Mouse (Mus musculus): ENCODE results near the gene Atp6v0e.

Gene Atp6v0e

GRCm38 (mm10) chr17:26635951-26636350 lies 27.1 kb upstream of the Atp6v0e start:
- in situ Hi-C loops (cut with MboI; ENCODE audit: low pct_unique_long_range_greater_than_20kb in 1 of 2, low sequenced_read_pairs in 2 of 2, unreplicated experiment in 1 of 2) = loop anchor here in 1 of 2 experiments (5.0 kb wide), 1 partner anchor 159 kb away; no protein-coding TSS in a partner anchor

- in situ Hi-C loops (cut with MboI; ENCODE audit: low pct_unique_long_range_greater_than_20kb in 1 of 2, low sequenced_read_pairs in 2 of 2, unreplicated experiment in 1 of 2) = loop anchor here in 1 of 2 experiments (5.0 kb wide), 1 partner anchor 161 kb away; no protein-coding TSS in a partner anchor
Measured at GRCm38 (mm10) chr17:26637851-26638250, 25.2 kb upstream of the Atp6v0e start.

GRCm38 (mm10) chr17:26638655-26639054 lies 24.4 kb upstream of the Atp6v0e start:
- in situ Hi-C loops (cut with MboI; ENCODE audit: low pct_unique_long_range_greater_than_20kb in 1 of 2, low sequenced_read_pairs in 2 of 2, unreplicated experiment in 1 of 2) = loop anchor here in 1 of 2 experiments (5.0 kb wide), 1 partner anchor 161 kb away; no protein-coding TSS in a partner anchor

GRCm38 (mm10) chr17:26639791-26640190 lies 23.2 kb upstream of the Atp6v0e start:
- in situ Hi-C loops (cut with MboI; ENCODE audit: low pct_unique_long_range_greater_than_20kb in 1 of 2, low sequenced_read_pairs in 2 of 2, unreplicated experiment in 1 of 2) = loop anchor here (5.0 kb wide), 2 partner anchors 162 to 182 kb away; no protein-coding TSS in a partner anchor

GRCm38 (mm10) chr17:26640286-26640740 lies 22.7 kb upstream of the Atp6v0e start:
- in situ Hi-C loops (cut with MboI; ENCODE audit: low pct_unique_long_range_greater_than_20kb in 1 of 2, low sequenced_read_pairs in 2 of 2, unreplicated experiment in 1 of 2) = loop anchor here in 1 of 2 experiments (5.0 kb wide), 1 partner anchor 183 kb away; no protein-coding TSS in a partner anchor

GRCm38 (mm10) chr17:26643456-26643855 lies 19.6 kb upstream of the Atp6v0e start:
- in situ Hi-C loops (cut with MboI; ENCODE audit: low pct_unique_long_range_greater_than_20kb in 1 of 2, low sequenced_read_pairs in 2 of 2, unreplicated experiment in 1 of 2) = loop anchor here in 1 of 2 experiments (5.0 kb wide), 1 partner anchor 186 kb away; no protein-coding TSS in a partner anchor

GRCm38 (mm10) chr17:26643993-26644392 lies 19.0 kb upstream of the Atp6v0e start:
- in situ Hi-C loops (cut with MboI; ENCODE audit: low pct_unique_long_range_greater_than_20kb in 1 of 2, low sequenced_read_pairs in 2 of 2, unreplicated experiment in 1 of 2) = loop anchor here in 1 of 2 experiments (5.0 kb wide), 1 partner anchor 187 kb away; no protein-coding TSS in a partner anchor

GRCm38 (mm10) chr17:26644509-26645410 lies 18.3 kb upstream of the Atp6v0e start:
- in situ Hi-C loops (cut with MboI; ENCODE audit: low pct_unique_long_range_greater_than_20kb in 1 of 2, low sequenced_read_pairs in 2 of 2, unreplicated experiment in 1 of 2) = loop anchor here in 1 of 2 experiments (5.0 kb wide), 1 partner anchor 187 kb away; no protein-coding TSS in a partner anchor

- in situ Hi-C loops (cut with MboI; ENCODE audit: low pct_unique_long_range_greater_than_20kb in 1 of 2, low sequenced_read_pairs in 2 of 2, unreplicated experiment in 1 of 2) = no loop called here
Measured at GRCm38 (mm10) chr17:26645411-26645854, 17.6 kb upstream of the Atp6v0e start.

- in situ Hi-C loops (cut with MboI; ENCODE audit: low pct_unique_long_range_greater_than_20kb in 1 of 2, low sequenced_read_pairs in 2 of 2, unreplicated experiment in 1 of 2) = no loop called here
Measured at GRCm38 (mm10) chr17:26647283-26647682, 15.7 kb upstream of the Atp6v0e start.

- in situ Hi-C loops (cut with MboI; ENCODE audit: low pct_unique_long_range_greater_than_20kb in 1 of 2, low sequenced_read_pairs in 2 of 2, unreplicated experiment in 1 of 2) = no loop called here
Measured at GRCm38 (mm10) chr17:26649565-26649964, 13.5 kb upstream of the Atp6v0e start.

- in situ Hi-C loops (cut with MboI; ENCODE audit: low pct_unique_long_range_greater_than_20kb in 1 of 2, low sequenced_read_pairs in 2 of 2, unreplicated experiment in 1 of 2) = no loop called here
Measured at GRCm38 (mm10) chr17:26650451-26651363, 12.3 kb upstream of the Atp6v0e start.

GRCm38 (mm10) chr17:26658854-26659572 lies 4.0 kb upstream of the Atp6v0e start:
- in situ Hi-C loops (cut with MboI; ENCODE audit: low pct_unique_long_range_greater_than_20kb in 1 of 2, low sequenced_read_pairs in 2 of 2, unreplicated experiment in 1 of 2) = no loop called here

GRCm38 (mm10) chr17:26659573-26659915 lies 3.5 kb upstream of the Atp6v0e start:
- in situ Hi-C loops (cut with MboI; ENCODE audit: low pct_unique_long_range_greater_than_20kb in 1 of 2, low sequenced_read_pairs in 2 of 2, unreplicated experiment in 1 of 2) = no loop called here

GRCm38 (mm10) chr17:26660192-26660912 lies 2.7 kb upstream of the Atp6v0e start:
- in situ Hi-C loops (cut with MboI; ENCODE audit: low pct_unique_long_range_greater_than_20kb in 1 of 2, low sequenced_read_pairs in 2 of 2, unreplicated experiment in 1 of 2) = no loop called here

GRCm38 (mm10) chr17:26662204-26662603 lies 827 bp upstream of the Atp6v0e start:
- in situ Hi-C loops (cut with MboI; ENCODE audit: low pct_unique_long_range_greater_than_20kb in 1 of 2, low sequenced_read_pairs in 2 of 2, unreplicated experiment in 1 of 2) = no loop called here

GRCm38 (mm10) chr17:26665600-26665999 lies 2.6 kb downstream of the Atp6v0e start:
- in situ Hi-C loops (cut with MboI; ENCODE audit: low pct_unique_long_range_greater_than_20kb in 1 of 2, low sequenced_read_pairs in 2 of 2, unreplicated experiment in 1 of 2) = no loop called here

Measured in mouse embryonic stem cell (cell line).